Mouse (Mus musculus) cerebellum, adult 2 months (tissue): ENCODE measurements at regions not wholly inside any gene's neighbourhood (a gene's known extent, or its start where the extent isn't known, plus 50 kb on each side); places are given as distances from the start of the nearest gene placed in this dataset.

Experiments used
- DNase-seq, 2 experiments: peaks; one replicate each; pipeline ENCODE4 v3.0.0; 2021
- H3K27ac ChIP-seq: fragments of 200-500 bp; 2 replicates; pipeline ENCODE4 v1.5.1; 2012; ENCODE audit warnings: low read length, control low read depth, inconsistent platforms; ENCODE audit not compliant: insufficient read depth
- H3K27me3 ChIP-seq: fragments of 200-500 bp; 2 replicates; pipeline ENCODE4 v1.6.1; 2012; ENCODE audit warnings: inconsistent platforms, mild to moderate bottlenecking, low read length, moderate library complexity; ENCODE audit not compliant: control insufficient read depth, insufficient read depth
- H3K4me1 ChIP-seq: fragments of 200-500 bp; 2 replicates; pipeline ENCODE4 v1.6.1; 2011; ENCODE audit warnings: low read length; ENCODE audit not compliant: control insufficient read depth, insufficient read depth
- H3K4me3 ChIP-seq: fragments of 200-500 bp; replicated peaks from 2 replicates; pipeline ENCODE3; 2011; ENCODE audit warnings: mild to moderate bottlenecking, low read depth, low read length, control low read depth; ENCODE audit not compliant: insufficient read depth
- CTCF ChIP-seq: fragments of 200-500 bp; IDR thresholded peaks from 2 replicates; pipeline ENCODE4 v1.5.1; 2011; ENCODE audit warnings: low read depth, mild to moderate bottlenecking, control low read depth, low read length, moderate library complexity, borderline replicate concordance; ENCODE audit not compliant: insufficient read depth
- POLR2A ChIP-seq: fragments of 200-500 bp; IDR thresholded peaks from 2 replicates; pipeline ENCODE4 v1.6.1; 2011; ENCODE audit warnings: low read length, control low read depth, borderline replicate concordance; ENCODE audit not compliant: insufficient read depth
- WGBS: fragments of 180-500 bp; shearing (Covaris S2); methylation state at CpG from one replicate; pipeline ENCODE4 v1.1.7; 2018; 5-methylcytosine and 5-hydroxymethylcytosine counted together

DNA sequence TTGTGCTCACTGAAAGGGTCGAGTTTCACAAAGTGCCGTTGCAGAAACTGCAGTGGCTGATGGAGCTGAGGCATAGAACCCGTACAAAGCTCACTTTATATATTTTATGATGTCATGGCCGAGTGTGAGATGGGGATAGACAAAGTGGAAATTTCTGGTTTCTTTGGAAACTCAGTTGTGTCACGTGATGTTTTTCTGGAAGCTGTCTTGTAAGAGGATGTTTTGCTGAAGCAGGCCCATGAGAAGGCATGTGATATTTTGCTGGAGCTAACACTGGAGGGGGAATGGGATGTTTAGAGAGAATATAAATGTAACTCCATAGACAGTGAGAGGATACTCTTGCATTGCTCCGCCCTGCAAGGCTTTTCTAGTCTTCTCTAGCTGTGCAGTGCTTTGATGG lies 311.7 kb downstream of the Tmem132b start:
- Histone ChIP-seq H3K4me1 (no peaks in the 10 kb centered on the region), H3K27ac (no peak overlapping the region), H3K4me3 (no peak overlapping the region), H3K27me3 (no peaks in the 10 kb centered on the region)
- TF ChIP-seq POLR2A (no peak), CTCF (no peak)
- DNase-seq: no peak
- WGBS: 74% methylated on average over 6 of the region's 6 CpGs

DNA sequence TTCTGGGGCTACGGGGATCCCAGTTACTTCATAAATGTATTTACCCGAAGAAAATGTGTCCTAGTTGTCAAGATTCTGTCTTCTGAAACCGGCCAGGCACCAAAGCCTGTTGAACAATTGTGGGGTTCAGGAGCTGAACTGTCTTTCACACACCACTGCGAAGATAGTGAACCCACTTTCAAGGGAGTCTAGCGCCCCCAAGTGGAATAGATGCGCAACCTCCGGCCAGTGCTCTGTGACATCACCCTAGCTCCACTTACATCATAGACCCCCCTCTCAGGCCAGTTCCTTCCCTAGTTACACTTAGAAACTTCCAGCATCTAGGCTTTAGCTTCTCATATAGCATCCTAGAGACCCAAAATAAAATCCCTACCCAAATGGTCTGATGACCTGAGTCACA lies 318.1 kb downstream of the Tmem132b start:
- Histone ChIP-seq H3K27ac (no peak overlapping the region), H3K4me1 (no peaks in the 10 kb centered on the region), H3K27me3 (no peaks in the 10 kb centered on the region; the same call in 1 of the 2 replicates), H3K4me3 (no peak overlapping the region)
- WGBS: 92% methylated on average over 7 of the region's 7 CpGs
- no peak for DNase-seq
- TF ChIP-seq POLR2A (no peak), CTCF (no peak)

DNA sequence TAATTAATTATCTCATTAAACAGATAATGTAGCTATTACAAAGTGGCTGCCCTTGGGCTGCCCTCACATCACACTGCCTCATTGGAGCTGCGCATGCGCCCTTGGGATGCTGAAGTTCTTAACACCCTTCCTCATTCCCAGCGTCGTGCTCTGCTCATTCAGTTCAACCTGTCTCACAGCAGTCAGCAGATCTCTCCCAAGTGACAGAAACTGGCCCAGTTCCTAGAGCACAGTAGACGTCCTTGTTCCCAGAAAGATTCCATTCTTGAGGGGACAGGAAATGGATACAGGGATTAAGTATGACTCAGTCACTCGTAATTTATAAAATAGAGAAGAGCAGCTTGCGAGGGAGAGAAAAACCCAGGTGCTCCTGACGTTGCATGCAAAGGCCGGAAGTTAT lies 344.7 kb downstream of the Tmem132b start:
- DNase-seq: no peak
- Histone ChIP-seq H3K27me3 (no peaks in the 10 kb centered on the region), H3K4me3 (no peak overlapping the region), H3K27ac (no peak overlapping the region), H3K4me1 (no peaks in the 10 kb centered on the region)
- 52% methylated on average over 9 of the region's 9 CpGs for WGBS
- TF ChIP-seq POLR2A: no peak
- no peak for TF ChIP-seq CTCF

DNA sequence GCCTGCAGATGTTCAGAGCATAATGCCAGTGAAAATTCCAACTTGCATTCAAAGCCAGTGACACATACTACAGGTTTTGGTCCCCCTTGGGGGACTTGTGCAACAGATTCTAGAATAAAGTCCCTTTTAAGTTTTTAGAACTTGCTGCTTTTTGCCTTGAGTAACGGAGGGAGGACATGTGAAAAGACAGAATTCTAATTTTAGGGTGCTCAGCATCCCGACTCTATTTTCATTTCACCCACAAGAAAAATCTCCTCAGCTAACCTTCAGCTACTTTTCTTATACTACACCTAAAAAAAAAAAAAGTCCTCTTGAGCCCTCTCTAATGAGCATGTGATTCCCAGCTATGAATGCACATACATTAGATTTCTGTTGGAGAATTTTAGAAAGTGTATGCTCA lies 357.3 kb downstream of the Tmem132b start:
- DNase-seq: no peak
- TF ChIP-seq CTCF (no peak), POLR2A (no peak)
- Histone ChIP-seq H3K4me1 (no peaks in the 10 kb centered on the region), H3K4me3 (no peak overlapping the region), H3K27me3 (no peaks in the 10 kb centered on the region; the same call in 1 of the 2 replicates), H3K27ac (no peak overlapping the region)
- WGBS: 90% methylated on average over 2 of the region's 2 CpGs

DNA sequence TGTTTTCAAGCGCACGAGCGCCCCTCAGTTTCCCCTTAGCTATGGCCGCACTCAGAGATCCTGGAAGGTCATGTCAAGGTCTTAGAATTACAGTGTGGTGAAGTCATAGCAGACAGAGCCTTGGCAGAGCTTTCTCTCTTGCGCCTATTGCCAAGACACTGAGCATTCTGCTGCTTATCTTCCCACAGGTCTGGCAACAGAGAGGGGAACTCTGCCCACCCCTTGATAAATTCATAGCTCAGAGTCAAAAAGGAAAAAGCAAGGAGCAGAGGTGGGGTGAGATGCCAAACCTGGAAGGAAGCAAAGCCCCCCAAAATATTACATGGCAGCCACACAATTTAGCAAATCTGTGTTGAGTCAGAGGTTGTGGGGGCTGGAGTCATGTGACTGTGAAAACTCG lies 362.3 kb downstream of the Tmem132b start:
- no peaks in the 10 kb centered on the region for H3K4me1 ChIP-seq
- no peak for DNase-seq
- H3K4me3 ChIP-seq: no peak overlapping the region
- WGBS: 74% methylated on average over 6 of the region's 6 CpGs
- no peak for TF ChIP-seq POLR2A
- no peak for TF ChIP-seq CTCF
- H3K27me3 ChIP-seq: no peaks in the 10 kb centered on the region
- no peak overlapping the region for H3K27ac ChIP-seq

DNA sequence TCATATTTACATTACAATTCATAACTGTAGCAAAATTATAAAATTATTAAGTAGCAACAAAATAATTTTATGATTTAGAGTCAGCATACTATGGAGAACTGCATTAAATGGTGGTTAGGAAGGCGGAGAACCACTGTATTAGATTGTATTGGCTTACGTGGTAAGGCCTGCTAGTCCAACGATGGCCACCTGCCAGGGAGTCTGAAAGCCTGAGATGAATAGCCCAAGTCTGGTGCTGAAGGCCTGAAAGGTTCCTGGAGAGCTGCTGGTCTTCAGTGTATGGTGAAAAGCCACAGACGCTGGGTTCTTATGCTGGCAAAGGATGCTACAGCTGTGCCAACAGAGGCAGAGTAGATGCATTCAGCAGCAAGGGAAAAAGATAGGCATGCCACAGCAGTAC lies 370.5 kb downstream of the Tmem132b start:
- DNase-seq: no peak
- no peak for TF ChIP-seq POLR2A
- no peak for TF ChIP-seq CTCF
- H3K27ac ChIP-seq: no peak overlapping the region
- no peak overlapping the region for H3K4me3 ChIP-seq
- no peaks in the 10 kb centered on the region; the same call in 1 of the 2 replicates for H3K27me3 ChIP-seq
- 51% methylated on average over 4 of the region's 4 CpGs for WGBS
- no peaks in the 10 kb centered on the region for H3K4me1 ChIP-seq

DNA sequence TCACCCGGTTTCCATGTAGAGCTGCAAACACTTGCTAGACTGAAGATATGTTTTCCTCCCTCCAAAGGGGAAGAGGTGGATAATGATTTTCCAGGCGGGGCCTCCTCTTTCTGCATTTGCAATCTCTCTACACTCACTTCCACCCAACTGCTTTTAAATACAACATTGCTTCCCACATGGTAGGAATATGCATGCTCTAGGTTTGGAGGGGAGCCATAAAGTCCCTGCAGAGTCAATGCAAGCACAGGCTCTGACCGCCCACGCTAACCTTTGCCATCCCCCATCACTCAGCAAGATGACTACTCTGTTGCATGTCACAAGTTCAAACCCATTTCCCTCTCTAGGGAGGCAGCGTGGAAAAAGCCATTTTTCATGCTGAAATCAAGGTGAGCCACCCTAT lies 372.9 kb downstream of the Tmem132b start:
- no peaks in the 10 kb centered on the region for H3K4me1 ChIP-seq
- TF ChIP-seq POLR2A (no peak), CTCF (no peak)
- DNase-seq: no peak
- H3K27ac ChIP-seq: no peak overlapping the region
- H3K27me3 ChIP-seq: no peaks in the 10 kb centered on the region; the same call in 1 of the 2 replicates
- WGBS: 58% methylated on average over 5 of the region's 5 CpGs
- no peak overlapping the region for H3K4me3 ChIP-seq

DNA sequence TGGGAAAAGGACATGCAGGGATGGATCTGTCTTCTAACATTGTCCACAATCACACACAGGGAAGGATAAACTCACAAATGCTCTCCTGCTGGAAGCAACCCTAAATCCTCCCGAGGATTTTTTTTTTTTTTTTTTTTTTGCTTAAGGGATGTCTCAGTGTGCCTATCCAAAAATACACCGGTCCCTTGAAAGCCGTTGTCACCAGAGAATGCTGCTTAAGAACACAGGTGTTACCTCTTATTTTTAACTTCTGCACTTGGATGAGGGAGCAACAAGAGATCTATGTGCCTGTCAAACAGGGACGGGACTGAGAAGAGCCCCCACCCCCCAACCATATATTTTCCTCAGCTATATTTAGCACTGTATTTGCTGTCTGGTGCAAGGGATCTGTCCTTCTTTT lies 375.8 kb downstream of the Tmem132b start:
- no peak overlapping the region for H3K4me3 ChIP-seq
- 86% methylated on average over 4 of the region's 4 CpGs for WGBS
- DNase-seq: no peak
- no peak overlapping the region for H3K27ac ChIP-seq
- no peaks in the 10 kb centered on the region for H3K4me1 ChIP-seq
- no peak for TF ChIP-seq CTCF
- no peak for TF ChIP-seq POLR2A
- no peaks in the 10 kb centered on the region; the same call in 1 of the 2 replicates for H3K27me3 ChIP-seq
